Mouse (Mus musculus): ENCODE data around the gene Inpp4a. TPM values are rescaled to one million over a fixed set of nuclear protein-coding genes. Genes with fewer than 3 reads are reported as not detected.

Gene Inpp4a
- total RNA-seq, 2 experiments from 2014 or later, result 18.4 to 23.5 TPM

DNA sequence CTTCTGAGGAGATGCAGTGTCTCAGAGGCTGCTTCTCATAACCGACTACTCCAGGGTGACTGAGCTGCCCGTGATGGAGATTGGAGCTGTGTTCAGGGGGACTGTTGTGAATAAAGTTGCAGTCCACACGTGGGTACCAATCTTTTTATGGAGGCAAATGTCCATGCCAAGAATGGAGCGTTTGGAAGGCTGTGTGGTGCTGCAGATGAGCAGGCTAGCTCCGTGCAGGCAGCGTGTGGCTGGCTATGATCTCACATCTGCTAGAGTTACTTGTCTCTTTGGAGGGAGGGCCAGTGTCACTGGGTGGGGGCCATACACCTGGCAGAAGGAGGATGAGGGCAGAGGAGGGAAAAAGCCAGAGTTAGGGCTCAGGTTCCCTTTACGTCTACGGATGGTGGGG lies 59.0 kb downstream of the Inpp4a start:
- DNase-seq, result no peak

DNA sequence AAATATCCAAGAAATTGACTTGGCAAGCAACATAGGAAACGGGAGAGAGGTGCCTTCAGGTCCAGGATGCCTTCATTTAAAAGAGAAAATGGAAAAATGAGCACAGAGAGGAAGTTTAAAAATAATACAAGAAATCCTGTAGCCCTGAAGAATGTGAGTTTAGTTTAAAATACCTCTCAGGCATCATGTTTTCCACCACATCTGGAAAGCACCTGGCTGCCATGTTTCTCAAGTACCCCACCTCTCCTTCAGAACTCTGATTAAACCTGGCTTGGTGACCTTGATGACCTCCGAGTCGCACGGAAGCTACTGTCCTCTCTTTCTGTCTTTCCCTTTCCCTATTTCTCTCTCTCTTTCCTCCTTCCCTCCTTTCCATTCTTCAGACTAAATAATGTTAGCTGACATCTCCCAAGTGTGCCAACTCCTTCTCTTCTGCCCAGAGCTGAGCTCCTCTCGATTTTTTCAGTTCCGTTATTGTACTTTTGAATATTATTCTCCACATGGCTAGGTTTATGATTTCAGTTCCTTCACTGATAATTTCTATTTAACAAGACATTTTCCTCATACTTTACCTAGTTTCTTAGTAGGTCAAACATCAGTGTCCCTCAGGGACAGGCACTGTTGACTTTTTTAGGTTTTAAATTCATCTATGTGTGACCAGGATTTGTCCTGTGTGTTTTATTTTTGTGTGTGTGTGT lies 59.9 kb downstream of the Inpp4a start:
- no peak for DNase-seq

DNA sequence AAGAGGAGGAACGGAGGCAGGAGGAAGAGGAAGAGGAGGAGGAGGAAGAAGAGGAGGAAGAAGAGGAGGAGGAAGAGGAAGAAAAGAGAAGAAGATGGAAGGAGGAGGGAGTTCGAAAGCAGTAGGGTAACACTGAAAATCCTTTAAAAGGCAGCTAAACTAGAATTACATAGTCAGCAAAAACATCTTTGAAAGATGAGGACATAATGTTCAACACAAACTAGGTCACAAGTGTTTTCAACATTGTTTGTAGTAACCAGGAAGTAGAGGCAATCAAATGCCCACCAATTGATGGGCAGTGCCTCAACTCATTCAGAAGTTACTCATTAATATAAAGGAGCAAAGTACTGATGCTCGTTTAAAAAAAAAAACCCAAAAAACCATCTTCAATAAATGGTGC lies 61.1 kb downstream of the Inpp4a start:
- no peak for DNase-seq

DNA sequence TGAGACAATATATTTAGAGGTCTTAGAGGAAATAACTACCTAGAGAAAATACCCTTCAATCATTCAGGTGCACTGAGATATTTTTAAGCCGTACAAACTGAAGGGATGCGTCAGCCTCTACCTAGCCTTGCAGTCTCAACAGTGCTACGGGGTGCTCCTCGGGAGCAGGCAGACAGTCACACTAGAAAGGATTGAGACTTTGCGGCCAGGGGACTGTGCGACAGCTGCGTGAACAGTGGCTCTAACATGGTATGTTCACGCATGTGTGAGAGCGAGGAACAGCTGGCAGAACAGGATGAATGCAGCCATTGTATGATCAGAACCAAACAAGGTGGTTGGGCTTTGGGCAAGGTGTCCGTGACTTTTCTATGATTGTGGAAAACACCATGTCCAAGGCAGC lies 63.1 kb downstream of the Inpp4a start:
- DNase-seq, result no peak

DNA sequence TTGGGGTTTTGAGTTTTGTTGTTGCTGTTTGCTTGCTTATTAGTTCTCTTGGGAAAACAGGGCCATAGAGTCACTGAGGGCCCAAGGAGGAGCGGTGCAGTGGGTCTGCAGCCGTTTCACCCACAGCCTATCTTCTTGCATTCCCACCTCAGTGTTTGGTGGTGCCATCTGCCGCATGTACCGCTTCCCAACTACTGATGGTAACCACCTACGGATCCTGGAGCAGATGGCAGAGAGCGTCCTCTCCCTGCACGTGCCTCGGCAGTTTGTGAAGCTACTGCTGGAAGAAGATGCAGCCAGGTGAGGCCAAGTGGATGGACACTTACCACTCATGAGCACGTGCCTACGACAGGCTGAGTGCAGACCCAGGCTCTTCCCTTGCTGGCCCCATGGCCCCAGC lies 68.5 kb downstream of the Inpp4a start:
- no peak for DNase-seq

DNA sequence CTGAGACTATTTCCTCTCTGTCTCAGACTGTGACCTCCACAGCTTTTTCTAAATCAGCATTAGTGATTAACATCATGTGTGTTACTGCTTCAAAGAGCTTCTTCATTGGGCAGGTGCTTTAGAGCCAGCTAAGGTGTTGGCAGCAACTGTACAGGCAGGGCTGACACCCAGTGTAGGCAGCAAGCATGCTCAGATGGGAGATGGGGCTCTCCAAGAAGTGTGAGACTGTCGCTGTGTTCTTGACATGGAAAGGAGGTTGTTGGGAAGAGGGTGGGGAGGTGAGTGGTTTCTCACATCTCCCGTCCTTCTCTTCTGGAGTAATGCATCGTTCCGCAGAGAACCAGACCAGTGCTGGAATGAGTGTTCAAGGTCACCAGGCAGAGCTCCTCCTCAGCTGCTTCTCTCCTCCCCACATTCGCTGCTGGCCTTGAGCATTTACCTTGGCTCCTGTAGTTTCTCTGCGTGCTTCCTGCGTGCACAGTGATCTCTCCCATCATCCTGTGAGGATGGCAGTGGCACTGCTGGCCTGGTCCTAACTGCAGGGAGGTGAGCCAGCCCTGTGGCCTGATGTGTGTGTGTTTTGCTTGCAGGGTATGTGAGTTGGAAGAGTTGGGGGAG lies 69.2 kb downstream of the Inpp4a start:
- DNase-seq, result peak; percentile 19

DNA sequence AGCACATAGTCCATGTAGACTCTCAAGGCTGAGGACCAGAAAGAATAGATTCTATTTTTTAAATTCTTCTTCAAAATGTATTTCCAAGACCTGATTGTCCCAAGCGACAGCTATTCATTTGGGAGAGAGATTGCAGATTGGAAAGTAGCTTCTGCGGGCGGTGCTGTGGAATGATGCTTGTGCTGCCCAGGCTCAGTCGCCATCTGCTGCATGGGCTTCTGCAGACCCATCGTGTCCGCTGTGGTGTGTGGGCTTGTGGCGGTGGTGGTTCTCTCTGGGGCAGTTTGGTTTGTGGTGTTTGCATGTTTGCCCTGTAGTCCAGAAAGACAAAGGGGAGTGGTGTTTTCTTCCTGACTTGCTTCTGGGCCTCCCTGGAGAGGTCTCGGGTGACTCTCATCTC lies 76.5 kb downstream of the Inpp4a start:
- DNase-seq, result no peak

DNA sequence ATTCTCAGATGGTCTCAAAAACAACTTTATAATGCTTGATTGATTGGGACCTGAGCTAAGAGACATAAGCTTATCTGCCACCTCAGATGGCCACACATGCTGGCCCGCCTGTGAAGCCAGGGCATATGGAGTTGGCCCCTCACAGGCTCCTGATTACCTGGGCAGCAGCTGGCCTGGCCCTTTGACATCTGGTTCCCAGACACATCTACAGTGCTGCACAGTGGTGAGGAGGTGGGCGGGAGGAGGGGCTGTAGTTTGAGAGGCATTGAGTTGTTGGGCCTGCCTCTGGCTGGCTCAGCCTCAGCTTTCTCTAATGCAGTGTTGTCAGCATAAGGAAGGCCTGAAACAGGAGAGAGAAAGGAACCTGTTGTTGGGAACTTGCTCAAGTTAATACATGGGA lies 77.1 kb downstream of the Inpp4a start:
- no peak for DNase-seq

DNA sequence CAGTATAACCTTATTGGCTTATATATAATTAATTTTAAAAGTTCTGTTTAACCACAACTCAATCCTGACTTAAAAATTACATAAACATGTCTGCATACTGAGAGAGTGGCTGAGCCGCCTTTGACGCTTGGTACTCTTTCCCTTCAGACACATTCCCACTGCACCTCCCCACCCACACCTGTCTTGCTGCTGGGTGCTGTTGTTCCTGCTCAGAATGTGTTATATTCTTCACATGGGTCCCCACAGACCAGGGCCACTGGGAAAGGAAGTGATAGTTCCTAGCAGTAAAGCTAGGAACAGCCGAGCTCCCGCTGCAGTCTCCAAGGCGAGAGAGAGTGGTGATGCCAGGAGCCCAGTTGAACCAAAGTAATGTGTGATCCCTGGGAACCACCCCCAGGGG lies 78.4 kb downstream of the Inpp4a start:
- DNase-seq, result no peak

DNA sequence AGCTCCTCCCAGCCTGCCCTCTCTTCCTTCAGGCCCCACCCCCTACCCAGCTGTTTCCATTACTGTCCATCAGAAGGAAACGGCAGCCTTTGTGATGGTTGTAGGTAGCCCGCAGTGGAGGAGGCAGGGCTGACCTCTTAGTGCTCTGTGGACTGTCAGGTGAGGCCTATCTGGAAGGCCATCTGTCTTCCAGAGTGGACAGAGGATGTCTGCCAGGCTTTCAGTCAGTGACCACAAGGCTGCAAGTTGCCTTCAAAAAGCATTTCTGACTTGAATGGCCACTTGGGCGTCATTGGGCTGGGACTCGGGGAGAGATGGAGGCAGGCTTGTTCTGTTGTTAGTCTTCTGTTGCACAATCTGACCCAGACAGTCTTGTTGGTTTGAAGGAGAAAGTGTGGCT lies 79.9 kb downstream of the Inpp4a start:
- no peak for DNase-seq

DNA sequence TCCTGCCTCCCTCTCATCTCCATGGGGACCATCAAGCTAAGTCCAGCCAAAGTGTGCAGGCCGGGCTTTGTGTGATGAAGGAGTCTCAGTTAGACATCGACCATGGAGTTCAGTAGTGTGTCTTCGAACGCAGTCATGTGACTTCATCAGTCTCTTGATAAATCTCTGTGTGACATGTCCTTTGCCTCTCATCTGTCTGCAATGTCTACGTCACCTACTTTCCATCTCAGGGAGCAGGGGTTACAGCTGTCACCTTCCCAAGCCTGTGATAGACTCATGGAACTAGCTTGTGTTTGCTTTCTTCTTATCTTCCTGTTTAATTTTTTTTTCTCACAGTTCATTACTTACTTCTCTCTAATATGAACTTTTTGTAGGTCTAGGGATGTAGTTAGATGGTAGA lies 81.2 kb downstream of the Inpp4a start:
- no peak for DNase-seq

DNA sequence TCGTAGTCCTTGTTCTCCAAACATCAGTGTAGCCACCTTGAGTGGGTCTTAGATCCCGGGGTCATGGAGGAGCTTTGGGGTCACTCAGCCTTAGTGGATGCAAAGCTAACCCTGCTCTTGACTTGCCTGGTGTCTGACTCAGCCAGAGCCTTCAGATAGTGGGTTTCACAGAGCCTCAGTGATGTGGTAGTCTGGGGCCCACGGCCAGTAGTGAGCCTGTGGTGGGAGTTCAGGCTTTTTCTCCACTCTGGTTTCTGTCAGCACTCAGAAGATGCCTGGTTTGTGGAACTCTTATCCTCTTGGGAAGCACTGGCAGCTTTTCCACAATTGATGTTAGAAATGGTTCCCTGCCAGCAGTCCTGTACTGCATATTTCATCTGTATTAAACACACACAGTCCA lies 84.6 kb downstream of the Inpp4a start:
- DNase-seq, result no peak

DNA sequence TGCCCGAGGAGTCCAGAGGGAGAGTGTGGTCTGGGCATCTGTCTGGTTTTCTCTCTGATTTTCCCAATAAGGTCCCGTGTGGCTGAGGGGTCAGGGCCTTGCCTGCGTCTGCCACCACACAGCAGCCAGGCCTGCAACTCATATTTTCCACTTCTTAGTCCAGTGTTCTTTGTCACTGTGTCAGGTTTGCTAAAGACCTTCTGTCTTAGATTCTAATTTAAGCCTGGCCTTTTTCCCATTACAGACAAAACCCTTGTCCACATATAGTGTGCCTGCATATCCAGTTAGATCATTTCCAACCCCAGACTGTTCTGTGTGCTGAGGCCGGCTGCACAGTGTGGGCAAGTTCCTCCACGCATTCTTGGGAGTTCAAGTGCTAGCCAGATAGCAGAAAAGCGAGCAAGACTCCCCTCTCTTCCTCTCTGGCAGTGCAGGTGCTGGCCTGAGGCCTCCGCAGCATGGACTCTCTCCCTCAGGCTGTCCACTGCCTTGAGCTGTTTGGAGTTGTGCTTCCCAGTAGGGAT lies 86.8 kb downstream of the Inpp4a start:
- peak; percentile 24 for DNase-seq

DNA sequence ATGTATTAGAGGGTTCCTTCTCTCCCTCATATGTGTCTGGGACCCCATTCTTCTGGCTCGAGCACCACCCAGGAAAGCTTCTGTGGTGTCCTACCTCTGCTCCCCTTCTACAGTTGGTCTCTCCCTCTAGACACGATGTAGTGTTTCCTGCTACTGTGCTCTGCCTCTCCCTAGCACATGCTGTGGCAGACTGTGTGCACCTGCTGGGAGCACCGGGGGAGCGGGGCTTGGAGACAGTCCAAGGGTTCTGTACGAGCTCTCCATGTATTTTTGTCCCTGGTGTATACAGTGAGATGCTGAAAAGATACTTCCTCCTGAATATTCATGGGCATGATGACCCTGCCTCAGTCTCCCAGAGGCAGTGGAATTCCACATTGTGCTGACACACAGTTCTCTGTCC lies 93.5 kb downstream of the Inpp4a start:
- no peak for DNase-seq

DNA sequence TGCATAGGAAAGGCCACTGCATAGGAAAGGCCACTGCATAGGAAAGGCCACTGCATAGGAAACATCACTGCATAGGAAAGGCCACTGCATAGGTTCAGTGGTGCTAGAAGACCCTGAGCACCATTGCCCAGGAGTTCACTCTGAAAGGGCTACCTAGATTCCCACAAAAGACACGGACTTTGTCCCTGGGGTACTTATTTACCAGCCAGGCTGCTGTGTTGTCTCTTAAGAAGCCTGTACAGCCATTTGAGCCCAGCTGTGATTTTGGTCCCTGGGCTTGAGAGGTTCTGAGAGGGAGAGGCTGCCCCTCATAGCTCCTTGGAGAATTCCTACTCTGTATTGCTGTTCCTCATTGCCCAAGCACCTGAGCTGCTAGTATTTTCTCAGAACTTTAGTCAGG lies 96.8 kb downstream of the Inpp4a start:
- no peak for DNase-seq

DNA sequence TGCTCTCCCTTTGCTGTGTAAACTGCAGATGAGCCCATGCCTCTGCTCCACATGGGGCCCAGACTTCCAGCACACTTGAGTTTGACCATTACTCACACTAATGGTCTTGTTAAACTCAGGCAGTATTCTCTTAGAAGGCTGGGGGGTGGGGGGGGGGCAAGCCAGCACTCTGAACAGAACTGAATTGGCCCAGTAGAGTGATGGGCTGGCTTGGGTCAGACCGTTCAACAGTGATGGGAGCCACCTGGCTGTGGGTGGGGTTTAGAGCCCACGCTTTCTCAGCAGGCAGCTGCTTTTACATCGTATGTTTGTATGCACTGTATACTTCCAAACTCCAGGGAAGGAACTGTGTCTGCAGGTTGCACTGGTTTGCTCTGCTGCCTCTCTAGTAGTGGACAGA lies 99.3 kb downstream of the Inpp4a start:
- DNase-seq, result no peak

DNA sequence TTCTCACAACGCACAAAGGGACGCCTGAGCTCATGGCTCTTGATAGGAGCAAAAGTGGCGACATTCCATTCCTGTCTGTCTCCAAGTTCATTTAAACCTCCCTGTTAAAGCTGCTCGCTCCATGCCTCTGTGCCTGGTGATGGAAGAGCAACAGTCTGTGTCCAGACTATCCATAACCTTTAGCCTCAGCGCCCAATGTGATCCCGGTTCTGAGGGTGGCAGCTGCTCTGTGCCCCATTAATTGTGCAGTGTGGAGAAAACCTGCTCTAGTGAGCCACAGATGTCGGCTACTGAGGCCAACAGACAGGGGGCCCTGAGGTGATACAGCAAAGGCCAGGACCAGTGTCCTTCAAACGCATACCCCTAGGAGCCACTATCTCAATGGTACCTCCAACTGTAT lies 100.1 kb downstream of the Inpp4a start:
- DNase-seq, result no peak

DNA sequence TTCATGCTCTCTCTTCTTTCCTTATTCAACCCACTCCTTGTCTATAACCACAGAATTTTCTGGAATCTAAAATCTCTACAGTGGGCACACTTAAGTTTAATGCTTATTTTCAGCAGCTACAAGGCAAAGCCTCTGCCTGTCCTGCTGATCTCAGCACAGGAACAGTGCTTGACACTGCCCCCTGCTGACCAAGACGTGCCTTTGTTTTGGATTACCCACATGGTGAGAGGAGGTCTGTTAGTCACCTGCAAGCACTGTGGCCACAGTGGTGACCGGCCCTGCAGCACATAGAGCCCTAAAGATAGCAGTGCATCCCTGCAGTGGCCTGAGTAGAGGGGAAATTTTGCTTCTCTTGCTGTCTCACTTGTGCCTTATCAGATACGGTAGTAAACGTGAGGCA lies 102.0 kb downstream of the Inpp4a start:
- DNase-seq, result peak; percentile 74

DNA sequence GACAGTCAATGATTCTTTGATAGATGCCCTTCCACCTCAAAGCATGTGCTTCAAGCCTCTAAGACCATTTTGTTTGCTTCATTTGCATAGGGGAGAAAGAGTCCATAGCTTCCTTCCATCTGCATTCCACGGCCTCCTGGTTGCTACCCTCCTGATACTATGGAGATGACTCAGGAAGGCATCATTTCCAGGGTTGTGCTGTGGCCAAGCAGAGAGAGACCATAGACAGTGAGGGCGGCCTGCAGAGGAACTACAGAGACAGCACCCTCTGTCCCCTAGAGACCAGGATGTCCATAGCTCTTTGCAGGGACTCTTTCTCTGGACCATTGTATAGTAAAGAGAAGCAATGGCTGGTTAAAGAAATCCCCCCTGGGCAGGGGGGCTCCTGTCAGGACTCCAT lies 105.5 kb downstream of the Inpp4a start:
- no peak for DNase-seq

DNA sequence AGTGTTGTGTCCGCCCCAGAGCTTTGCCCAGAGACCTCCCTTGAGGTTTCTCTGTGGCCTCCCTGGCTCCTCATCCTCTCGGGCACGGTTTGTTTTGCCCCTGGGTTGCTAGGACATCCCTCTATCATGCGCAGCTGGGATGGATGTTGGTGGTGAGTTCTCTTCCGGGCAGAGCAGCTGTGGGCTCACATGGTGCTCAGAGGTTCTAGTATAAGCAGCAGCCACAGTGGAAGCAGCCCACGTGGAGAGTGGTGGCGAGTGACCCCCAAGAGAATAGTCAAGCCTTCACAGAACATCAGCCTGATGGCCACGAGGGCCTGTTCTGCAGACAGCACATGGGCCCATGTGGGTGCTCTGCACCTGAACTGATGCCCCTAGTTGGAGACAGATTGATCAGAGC lies 107.6 kb downstream of the Inpp4a start:
- DNase-seq, result no peak

DNA sequence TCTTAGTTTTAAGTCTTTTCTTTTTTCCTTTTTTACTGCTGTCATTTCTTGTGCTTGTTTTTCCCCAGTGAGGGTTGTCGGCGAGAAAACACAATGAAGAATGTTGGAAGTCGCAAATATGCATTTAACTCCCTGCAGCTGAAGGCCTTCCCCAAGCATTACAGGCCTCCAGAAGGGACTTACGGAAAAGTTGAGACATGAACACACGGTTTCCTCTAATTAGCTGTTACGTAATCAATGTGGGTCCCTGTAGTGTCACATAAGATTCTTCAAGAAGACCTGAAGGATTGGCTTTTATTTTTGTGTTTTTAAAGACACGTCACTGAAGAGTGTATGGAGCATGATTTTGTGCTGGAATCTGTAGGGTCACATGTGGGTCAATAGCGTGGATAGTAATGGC lies 108.4 kb downstream of the Inpp4a start:
- DNase-seq, result no peak

DNA sequence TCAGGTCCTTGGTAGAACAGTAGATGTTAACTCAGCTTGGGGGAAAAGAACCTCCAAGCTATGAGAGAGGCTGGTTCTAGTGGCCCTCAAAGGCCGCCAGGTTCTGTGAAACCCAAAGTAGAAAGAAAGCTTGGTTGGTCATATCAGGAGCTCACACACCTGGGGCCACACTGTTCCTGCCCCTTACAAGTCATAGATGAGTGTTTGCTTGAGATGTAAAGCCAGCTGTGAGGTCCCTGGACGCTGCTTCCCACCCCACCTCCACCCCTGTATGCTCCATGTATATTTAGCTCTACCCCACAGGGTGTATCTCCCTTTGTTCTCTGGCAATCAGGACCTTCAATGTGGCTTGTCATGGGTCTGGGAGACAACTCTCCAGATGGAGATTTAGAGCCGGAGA lies 109.0 kb downstream of the Inpp4a start:
- no peak for DNase-seq

DNA sequence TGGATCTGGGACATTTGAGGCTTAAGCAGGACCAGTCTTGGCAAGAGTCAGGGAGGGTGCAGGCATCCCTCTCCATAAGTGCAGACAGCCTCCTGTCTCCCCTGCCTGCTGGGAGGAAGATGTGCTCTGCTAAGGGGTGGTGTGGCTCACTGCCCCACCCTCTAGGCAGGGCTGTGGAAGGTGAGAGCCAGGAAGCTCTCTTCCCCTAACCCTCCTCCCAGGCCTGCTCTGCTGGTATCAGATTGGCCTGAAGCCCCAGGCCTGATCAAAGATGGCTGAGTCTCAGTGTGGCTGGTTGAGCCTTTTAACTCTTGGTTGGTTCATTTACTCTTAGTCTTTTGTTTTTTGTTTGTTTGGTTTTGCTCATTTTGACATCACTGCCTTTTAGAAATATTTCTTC lies 110.0 kb downstream of the Inpp4a start:
- no peak for DNase-seq

DNA sequence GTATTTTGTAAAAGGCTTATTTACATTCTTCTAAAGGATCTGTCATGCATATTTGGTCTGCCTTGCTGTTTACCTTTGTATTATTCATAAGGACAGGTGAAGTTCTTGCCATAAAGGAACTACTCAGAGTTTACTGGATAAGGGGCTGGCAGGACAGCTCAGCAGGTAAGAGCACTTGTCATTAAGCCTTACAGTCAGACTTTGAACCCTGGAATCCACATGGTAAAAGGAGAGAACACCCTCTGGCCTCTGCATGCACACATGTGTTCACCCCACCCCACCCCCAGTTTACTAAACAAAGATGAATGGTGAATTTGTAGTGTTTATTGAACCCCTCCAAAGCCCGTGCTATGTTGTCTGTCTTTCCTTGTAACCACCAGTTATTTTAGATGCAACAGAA lies 115.7 kb downstream of the Inpp4a start:
- DNase-seq, result no peak

Data from adrenal gland, postnatal 10 days (tissue).